Mouse (Mus musculus): Measurements from ENCODE around the gene Arntl.
"Not testable (repeated sequence)": the region's sequence is repeated elsewhere in the genome, so short reads cannot be mapped to it uniquely, and the experiment has no call there.

The Arntl gene

GRCm38 (mm10) chr7:113251001-113251400 is 43.7 kb downstream of the Arntl start:
- DNase-seq (ENCODE audit: extremely low spot score) = no peak

DNA sequence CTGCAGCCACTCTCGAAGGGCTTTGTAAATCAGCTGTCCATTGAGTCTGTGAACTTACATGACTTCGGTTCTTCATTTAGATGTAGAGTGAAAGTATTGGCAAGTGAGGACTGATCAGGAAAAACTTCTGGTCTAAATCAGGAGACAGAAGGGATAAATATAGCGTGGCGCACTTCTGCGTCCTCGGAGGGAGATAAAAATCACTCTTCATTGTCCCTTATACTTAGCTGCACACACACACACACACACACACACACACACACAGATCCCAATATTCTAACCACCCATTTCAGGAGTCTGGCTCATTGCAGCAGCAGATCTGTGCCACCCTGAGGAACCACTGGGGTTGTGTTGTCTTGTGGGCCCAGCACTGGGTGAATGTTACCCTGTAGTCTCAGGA is 44.3 kb downstream of the Arntl start:
- no peak for DNase-seq (ENCODE audit: extremely low spot score)

DNA sequence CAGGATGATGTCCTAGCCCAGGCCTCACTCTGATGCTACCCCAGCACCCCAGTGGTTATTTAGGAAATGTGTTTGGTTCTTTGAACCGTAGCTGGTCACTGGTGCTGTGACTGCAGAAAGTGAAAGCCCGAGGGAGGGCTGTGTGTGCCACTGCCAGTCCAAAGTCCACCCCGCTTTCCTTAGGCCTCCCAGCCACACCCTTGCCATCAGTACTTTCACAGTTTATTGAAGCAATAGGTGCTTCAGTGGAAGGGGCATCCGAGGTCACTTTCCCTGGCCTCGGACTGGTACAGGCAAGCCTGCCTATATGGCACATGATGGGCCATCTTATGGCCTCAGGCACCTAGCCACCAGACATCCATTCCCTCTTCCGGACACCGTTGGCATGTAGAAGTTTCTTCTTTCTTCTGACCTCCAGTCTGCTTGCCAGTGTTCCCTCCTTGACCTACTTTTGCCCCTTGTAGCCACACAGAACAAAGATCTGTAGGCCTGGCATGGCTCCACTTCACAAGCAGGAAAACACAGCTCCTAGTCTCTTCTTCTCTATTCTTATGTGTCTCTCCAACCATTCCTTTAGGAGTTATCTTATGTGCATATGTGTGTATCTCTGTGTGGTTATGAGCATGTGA is 46.6 kb downstream of the Arntl start:
- no peak for DNase-seq (ENCODE audit: extremely low spot score)

- peak; percentile 49 for DNase-seq (ENCODE audit: extremely low spot score)
Observed at GRCm38 (mm10) chr7:113256046-113256445, 48.8 kb downstream of the Arntl start.

DNA sequence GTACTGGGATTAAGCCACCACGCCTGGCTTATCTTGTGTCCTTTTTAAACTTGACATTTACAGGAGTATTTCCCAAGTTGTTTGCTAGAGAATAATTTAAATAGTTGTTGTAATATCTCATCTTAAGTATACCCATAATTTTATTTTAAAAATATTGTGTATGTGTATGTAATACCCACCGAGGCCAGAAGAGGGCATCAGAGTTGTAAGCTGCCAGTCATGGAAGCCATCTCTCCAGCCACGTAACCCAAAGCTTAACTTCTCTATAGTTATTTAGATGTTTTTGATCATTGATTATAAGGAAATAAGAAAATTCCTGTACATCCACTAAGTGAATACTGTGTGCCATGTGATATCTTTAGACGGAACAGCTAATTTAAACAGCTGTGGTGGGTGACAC is 51.2 kb downstream of the Arntl start:
- DNase-seq (ENCODE audit: extremely low spot score) = no peak

GRCm38 (mm10) chr7:113260321-113261167 is 53.3 kb downstream of the Arntl start:
- no peak for DNase-seq (ENCODE audit: extremely low spot score)

DNA sequence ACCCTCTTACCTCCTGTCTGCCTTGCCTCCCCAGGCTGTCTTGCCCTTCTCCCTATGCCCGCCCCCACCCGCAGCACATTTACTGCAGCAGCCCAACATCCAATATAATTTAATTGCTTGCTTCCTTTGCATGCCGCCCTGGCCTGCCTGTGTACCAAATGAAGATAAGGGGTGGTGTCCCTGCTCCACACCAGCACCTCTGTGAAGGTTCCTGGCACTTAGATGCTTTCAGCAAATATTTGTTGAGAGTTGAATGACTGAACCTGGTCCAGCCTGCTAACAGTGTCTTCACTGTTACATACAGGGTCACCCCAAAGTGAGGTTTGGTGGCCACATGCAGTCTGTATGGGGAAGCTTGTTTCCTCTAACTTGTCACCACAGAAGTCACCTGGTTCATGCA is 54.4 kb downstream of the Arntl start:
- no peak for DNase-seq (ENCODE audit: extremely low spot score)

DNA sequence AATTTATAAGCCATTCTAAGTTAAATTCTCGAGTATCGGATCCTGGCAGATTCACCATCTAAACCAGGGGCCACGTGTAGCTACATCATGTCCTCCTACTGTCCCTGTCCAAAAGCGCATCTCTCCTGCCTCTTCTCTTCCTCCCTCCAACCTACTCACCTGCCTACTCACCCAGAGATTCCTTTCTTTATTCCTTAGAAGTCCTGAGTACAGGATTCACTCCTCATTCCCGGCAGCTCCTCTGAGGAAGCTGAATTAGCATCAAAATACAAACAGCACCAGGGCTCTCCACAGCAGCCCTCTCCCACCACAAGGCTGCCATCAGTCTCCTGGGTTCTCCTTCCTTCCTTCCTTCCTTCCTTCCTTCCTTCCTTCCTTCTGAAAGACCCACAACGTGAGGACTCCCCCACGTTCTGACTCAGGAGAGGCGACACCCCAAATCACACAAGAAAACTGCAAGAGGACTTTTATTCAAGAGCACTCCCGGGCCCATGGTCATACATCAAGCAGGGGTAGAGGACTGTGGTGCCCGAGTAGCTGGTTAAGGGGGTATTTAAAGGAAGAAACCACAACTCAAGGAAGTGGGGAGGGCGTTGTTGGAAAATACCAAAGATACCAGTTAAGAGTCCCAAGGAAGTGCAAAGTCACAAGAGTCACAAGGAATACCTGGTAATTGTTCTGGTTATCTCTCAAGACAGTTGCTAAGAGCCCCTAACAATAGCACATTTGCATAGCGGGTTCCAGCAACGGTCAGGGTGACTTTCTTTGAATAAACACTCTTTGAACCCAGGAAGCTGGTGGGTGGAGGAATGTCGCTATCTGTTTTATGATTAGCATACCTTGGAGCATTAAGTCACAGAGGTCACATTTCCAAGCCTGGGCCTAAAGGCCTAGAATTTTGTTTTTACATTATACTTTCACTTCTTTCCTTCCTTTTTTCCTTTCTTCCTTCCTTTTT is 55.5 kb downstream of the Arntl start:
- not testable (repeated sequence) for DNase-seq (ENCODE audit: extremely low spot score)

DNA sequence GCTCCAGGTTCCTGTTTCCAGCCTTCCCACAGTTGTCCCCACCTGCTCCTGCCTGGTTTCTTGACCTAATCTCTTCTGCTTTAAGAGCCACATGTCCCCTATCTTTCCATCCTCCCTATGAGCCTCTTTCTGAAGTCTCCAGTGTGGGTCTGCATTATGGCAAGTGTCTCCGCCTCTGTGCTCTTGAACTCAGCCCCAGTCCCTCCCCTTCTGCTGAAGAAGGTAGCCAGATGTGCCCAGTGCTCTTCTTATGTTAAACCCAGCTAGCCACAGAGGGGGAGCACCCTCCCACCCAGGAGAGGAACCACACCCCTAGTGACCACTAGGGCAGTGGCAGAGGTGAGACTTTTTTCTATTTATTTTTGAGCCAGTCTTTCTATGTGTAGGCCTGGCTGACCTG is 56.7 kb downstream of the Arntl start:
- no peak for DNase-seq (ENCODE audit: extremely low spot score)

- peak; percentile 43 for DNase-seq (ENCODE audit: extremely low spot score)
Observed at GRCm38 (mm10) chr7:113268287-113268686, 61.0 kb downstream of the Arntl start.

DNA sequence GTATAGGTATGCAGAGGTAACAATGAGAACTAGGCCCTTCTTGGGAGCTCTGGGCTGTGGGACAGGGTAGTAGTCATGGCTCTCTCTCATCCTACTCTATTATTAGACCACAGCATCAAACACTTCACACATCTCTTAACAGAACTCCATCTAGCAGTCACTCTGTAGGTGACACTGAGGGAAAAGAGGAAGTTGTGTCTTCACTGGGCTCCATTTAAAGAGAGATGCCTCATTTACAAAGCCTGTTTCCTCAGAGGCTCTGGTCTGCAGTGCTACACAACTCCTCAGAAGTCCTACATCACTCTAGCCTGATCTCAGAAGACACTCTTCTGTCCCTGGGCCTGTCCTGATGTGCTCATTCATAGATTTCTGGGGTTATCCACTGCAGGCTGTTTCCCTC is 61.8 kb downstream of the Arntl start:
- DNase-seq (ENCODE audit: extremely low spot score) = no peak

DNA sequence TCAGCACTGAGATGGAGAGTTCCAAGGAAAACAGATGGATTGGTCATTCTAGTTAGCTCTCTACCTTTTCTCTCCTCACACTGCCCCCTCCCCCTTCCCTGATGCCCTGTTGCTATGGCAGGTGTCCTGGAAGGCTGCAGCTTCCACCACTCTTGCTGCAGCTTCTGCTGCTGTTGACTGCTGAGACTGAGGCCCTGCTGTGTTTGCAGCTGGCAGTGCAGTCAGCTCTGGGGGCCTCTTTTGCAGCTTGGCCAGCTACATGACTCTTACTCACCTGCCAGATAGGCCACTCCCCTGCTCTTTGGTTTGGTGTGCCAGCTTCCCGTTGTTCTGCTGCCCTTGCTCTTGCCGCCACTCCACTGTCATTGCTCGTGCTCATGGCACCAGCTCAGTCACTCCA is 62.7 kb downstream of the Arntl start:
- no peak for DNase-seq (ENCODE audit: extremely low spot score)

DNA sequence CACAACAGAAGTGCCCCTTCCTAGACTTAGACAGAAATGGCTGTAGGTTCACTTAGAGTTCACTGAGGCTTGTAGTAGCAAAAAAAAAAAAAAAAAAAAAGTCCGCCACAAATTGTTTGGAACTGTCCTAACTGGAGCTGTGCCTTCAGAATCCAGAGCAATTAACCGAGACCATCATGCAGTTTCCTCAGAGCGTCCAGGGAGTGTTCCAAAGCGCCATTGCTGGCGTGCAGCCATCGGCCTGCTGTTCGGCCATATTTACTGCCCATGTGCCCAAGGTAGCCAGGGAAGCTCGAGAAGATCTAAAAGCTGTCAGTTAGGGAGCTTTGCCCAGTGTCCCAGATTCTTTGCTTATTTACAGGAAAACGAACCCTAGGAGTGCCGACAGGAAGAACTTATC is 63.3 kb downstream of the Arntl start:
- no peak for DNase-seq (ENCODE audit: extremely low spot score)

GRCm38 (mm10) chr7:113270991-113271390 is 63.7 kb downstream of the Arntl start:
- DNase-seq (ENCODE audit: extremely low spot score) = no peak

DNA sequence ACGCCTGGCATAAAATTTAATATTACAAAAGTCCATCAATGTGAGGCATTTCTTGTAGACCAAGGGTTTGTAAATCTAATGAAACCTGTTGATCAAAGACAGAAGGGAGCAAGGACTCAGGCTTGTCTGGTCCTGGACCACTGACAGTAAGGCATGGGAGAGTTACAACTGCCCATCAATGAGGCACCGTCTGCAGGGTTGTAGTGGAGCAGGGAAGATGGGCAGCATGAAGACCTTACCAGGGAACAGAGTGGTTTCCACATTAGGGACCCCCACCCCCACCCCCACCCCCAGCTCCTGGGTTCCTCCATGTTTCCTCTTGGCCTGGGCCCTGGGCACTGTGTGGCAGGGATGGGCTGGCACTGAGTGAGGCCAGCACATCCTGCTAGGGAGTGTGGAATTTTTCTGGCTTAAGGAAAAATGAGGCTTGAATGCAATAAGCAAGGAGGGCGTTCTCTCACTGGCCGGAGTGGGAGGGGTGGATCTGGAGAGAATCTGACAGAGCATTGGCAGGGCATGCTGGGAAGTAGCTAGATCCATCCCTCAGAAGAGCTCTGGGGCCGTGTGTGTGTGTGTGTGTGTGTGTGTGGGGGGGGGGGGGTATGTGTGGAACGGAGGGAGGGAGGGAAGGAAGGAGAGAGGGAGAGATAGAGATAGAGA is 65.2 kb downstream of the Arntl start:
- DNase-seq (ENCODE audit: extremely low spot score) = no peak

DNA sequence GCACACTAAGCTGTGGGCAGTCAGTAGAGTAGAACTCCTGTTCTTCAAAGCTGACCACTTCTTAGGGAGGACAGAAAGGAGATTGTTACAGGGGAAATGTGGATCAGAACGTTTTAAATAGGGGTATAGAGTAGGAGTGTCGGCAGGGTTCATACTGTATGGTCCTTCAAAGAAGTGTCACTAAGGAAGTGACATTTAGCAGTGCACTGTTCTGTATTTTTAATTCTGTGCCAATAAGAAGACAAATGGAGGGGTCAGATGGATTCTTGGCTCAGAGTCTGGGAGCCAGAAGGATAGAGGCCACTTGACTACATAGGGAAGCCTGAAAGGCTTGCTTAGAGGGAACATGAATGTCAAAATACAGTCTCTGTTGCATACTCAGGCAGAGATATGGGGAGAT is 70.0 kb downstream of the Arntl start:
- no peak for DNase-seq (ENCODE audit: extremely low spot score)

GRCm38 (mm10) chr7:113278493-113278892 is 71.2 kb downstream of the Arntl start:
- DNase-seq (ENCODE audit: extremely low spot score) = no peak

DNA sequence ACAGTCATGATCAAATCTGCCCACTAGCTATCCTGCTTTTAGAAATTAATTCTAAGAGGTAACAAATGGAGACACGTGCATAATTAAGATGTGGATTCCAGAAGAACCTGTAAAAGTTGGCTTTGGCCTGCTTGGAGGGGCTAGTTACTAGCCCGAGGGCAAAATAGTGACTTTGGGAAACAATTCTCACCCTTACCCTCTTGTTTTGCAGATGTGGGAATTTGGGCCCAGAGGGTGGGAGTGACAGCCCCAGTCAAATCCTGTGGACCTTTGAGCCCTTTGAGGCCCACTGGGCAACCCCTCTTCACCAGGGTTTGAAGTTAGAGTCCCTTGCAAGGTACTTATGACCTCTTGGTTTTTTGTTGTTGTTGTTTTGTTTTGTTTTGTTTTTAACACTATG is 72.0 kb downstream of the Arntl start:
- no peak for DNase-seq (ENCODE audit: extremely low spot score)

DNA sequence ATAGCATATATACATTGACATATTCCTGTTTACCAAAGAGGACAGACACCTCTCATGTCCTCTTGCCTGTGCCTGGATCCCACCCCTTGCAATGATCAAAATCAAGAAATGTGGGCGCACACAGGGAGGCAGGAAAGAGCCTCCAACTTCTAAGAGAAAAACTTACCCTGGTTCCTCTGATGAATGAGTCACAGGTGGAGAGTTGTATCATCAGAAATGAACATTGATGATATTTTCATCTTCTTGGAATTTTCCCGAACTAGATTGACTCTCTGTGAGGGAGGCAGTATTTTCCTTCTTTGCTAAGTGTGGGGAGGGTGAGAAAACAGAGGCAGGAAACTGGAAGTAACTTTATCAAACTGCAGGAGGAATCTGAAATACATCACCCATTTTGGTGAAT is 78.1 kb downstream of the Arntl start:
- DNase-seq (ENCODE audit: extremely low spot score) = no peak

- no peak for DNase-seq (ENCODE audit: extremely low spot score)
Observed at GRCm38 (mm10) chr7:113289211-113289610, 81.9 kb downstream of the Arntl start.

- no peak for DNase-seq (ENCODE audit: extremely low spot score)
Observed at GRCm38 (mm10) chr7:113291741-113292140, 84.5 kb downstream of the Arntl start.

DNA sequence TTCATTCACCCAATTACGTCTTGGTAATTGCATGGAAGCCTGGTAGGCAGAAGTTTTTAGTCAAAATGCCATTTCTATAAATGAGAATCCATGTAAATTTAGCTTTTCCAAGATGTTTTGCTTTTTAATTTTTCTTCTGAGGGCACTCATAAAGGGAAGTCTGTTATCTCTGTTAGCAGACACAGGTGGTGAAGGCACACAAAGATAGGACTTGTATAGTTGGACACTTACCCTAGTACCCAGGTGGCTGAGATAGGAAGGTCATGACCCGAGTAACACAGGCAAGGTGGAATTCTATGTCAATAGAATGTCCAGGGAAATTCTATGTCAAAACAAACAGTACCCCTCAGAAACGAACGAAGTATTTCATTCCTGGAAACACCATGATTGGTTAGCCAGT is 84.9 kb downstream of the Arntl start:
- no peak for DNase-seq (ENCODE audit: extremely low spot score)
